Mouse (Mus musculus): ENCODE data around the gene Hspb3. TPM values are rescaled to one million over a fixed set of nuclear protein-coding genes. Genes with fewer than 3 reads are reported as not detected.

Gene Hspb3
- polyA plus RNA-seq, 1 experiment, result 13.3 TPM

- Histone ChIP-seq H3K79me2 (ENCODE audit: control insufficient read depth, insufficient read depth) (peaks cover 5% of the 10 kb centered on the region), H3ac (ENCODE audit: control insufficient read depth, insufficient read length) (no peak overlapping the region), H3K36me3 (ENCODE audit: control insufficient read depth, insufficient read depth) (no peaks in the 10 kb centered on the region), H3K27me3 (ENCODE audit: control insufficient read depth, insufficient read depth, insufficient read length) (no peaks in the 10 kb centered on the region), H3K4me3 (no peak overlapping the region), H3K4me2 (ENCODE audit: low read depth) (no peak overlapping the region)
- TF ChIP-seq USF1 (IDR thresholded peaks at IDR 0.05; ENCODE audit: low read depth) (no peak), POLR2A (IDR thresholded peaks at IDR 0.05; ENCODE audit: insufficient read length, low read depth) (no peak), CEBPB (IDR thresholded peaks at IDR 0.05; ENCODE audit: insufficient read depth, poor library complexity, severe bottlenecking) (no peak), E2F4 (IDR thresholded peaks at IDR 0.05; ENCODE audit: insufficient read depth) (no peak), SRF (IDR thresholded peaks at IDR 0.05; ENCODE audit: control insufficient read depth, insufficient read length, low read depth) (no peak), TCF3 (IDR thresholded peaks at IDR 0.05; ENCODE audit: insufficient read length, low read depth) (no peak), MYOD1 (IDR thresholded peaks at IDR 0.05; ENCODE audit: control insufficient read depth in 1 of 3, insufficient read length in 2 of 3, low read depth in 2 of 3) (no peak)
Measured at GRCm38 (mm10) chr13:113622122-113622864, 41.2 kb downstream of the Hspb3 start.

- TF ChIP-seq MYOG (IDR thresholded peaks at IDR 0.05; ENCODE audit: control insufficient read depth in 1 of 3, insufficient read depth in 1 of 3, insufficient read length in 2 of 3, low read depth in 2 of 3) (no peak), POLR2A (IDR thresholded peaks at IDR 0.05; ENCODE audit: insufficient read length, low read depth) (no peak), USF1 (IDR thresholded peaks at IDR 0.05; ENCODE audit: low read depth) (no peak), CEBPB (IDR thresholded peaks at IDR 0.05; ENCODE audit: insufficient read depth, poor library complexity, severe bottlenecking) (no peak), SRF (IDR thresholded peaks at IDR 0.05; ENCODE audit: control insufficient read depth, insufficient read length, low read depth) (no peak), MYOD1 (IDR thresholded peaks at IDR 0.05; ENCODE audit: control insufficient read depth in 1 of 3, insufficient read length in 2 of 3, low read depth in 2 of 3) (no peak), POLR2AphosphoS2 (IDR thresholded peaks at IDR 0.05; ENCODE audit: insufficient read length, low read depth) (no peak), E2F4 (IDR thresholded peaks at IDR 0.05; ENCODE audit: insufficient read depth) (no peak), TCF3 (IDR thresholded peaks at IDR 0.05; ENCODE audit: insufficient read length, low read depth) (no peak), MAX (IDR thresholded peaks at IDR 0.05; ENCODE audit: low read depth) (no peak), REST (IDR thresholded peaks at IDR 0.05; ENCODE audit: insufficient read depth, insufficient read length) (no peak), TCF12 (IDR thresholded peaks at IDR 0.05; ENCODE audit: insufficient read depth, poor library complexity, severe bottlenecking) (no peak)
- Histone ChIP-seq H3K79me2 (ENCODE audit: control insufficient read depth, insufficient read depth) (peaks cover 38% of the 10 kb centered on the region), H3K4me3 (no peak overlapping the region), H3K27me3 (ENCODE audit: control insufficient read depth, insufficient read depth, insufficient read length) (no peaks in the 10 kb centered on the region), H3K4me2 (ENCODE audit: low read depth) (no peak overlapping the region), H3ac (ENCODE audit: control insufficient read depth, insufficient read length) (no peak overlapping the region), H3K36me3 (ENCODE audit: control insufficient read depth, insufficient read depth) (no peaks in the 10 kb centered on the region)
Measured at GRCm38 (mm10) chr13:113619003-113619402, 44.5 kb downstream of the Hspb3 start.

GRCm38 (mm10) chr13:113617891-113618823, 45.3 kb downstream of the Hspb3 start, which contains the start of gene Snx18:
Snx18 (minus strand) TSS chr13:113618564.
- Histone ChIP-seq H3K4me3 (peak within 1 kb of the TSS; percentile 96), H3K4me2 (ENCODE audit: low read depth) (peak within 1 kb of the TSS; percentile 74), H3K27me3 (ENCODE audit: control insufficient read depth, insufficient read depth, insufficient read length) (no peaks in the 10 kb centered on the region), H3K79me2 (ENCODE audit: control insufficient read depth, insufficient read depth) (peaks cover 46% of the 10 kb centered on the region), H3K36me3 (ENCODE audit: control insufficient read depth, insufficient read depth) (no peaks in the 10 kb centered on the region), H3ac (ENCODE audit: control insufficient read depth, insufficient read length) (peak within 1 kb of the TSS; percentile 94)
- TF ChIP-seq REST (IDR thresholded peaks at IDR 0.05; ENCODE audit: insufficient read depth, insufficient read length) (peak; percentile 59), POLR2AphosphoS2 (IDR thresholded peaks at IDR 0.05; ENCODE audit: insufficient read length, low read depth) (peak; percentile 95), MAX (IDR thresholded peaks at IDR 0.05; ENCODE audit: low read depth) (no peak), SRF (IDR thresholded peaks at IDR 0.05; ENCODE audit: control insufficient read depth, insufficient read length, low read depth) (peak; percentile 93), POLR2A (IDR thresholded peaks at IDR 0.05; ENCODE audit: insufficient read length, low read depth) (peak; percentile 99), USF1 (IDR thresholded peaks at IDR 0.05; ENCODE audit: low read depth) (peak; percentile 88), MYOD1 (IDR thresholded peaks at IDR 0.05; ENCODE audit: control insufficient read depth in 1 of 3, insufficient read length in 2 of 3, low read depth in 2 of 3) (peak in 1 of 3 experiments; percentile 48), CEBPB (IDR thresholded peaks at IDR 0.05; ENCODE audit: insufficient read depth, poor library complexity, severe bottlenecking) (no peak), TCF12 (IDR thresholded peaks at IDR 0.05; ENCODE audit: insufficient read depth, poor library complexity, severe bottlenecking) (no peak), TCF3 (IDR thresholded peaks at IDR 0.05; ENCODE audit: insufficient read length, low read depth) (no peak), MYOG (IDR thresholded peaks at IDR 0.05; ENCODE audit: control insufficient read depth in 1 of 3, insufficient read depth in 1 of 3, insufficient read length in 2 of 3, low read depth in 2 of 3) (peak in 2 of 3 experiments; percentile 27 to 67), E2F4 (IDR thresholded peaks at IDR 0.05; ENCODE audit: insufficient read depth) (peak; percentile 35)

DNA sequence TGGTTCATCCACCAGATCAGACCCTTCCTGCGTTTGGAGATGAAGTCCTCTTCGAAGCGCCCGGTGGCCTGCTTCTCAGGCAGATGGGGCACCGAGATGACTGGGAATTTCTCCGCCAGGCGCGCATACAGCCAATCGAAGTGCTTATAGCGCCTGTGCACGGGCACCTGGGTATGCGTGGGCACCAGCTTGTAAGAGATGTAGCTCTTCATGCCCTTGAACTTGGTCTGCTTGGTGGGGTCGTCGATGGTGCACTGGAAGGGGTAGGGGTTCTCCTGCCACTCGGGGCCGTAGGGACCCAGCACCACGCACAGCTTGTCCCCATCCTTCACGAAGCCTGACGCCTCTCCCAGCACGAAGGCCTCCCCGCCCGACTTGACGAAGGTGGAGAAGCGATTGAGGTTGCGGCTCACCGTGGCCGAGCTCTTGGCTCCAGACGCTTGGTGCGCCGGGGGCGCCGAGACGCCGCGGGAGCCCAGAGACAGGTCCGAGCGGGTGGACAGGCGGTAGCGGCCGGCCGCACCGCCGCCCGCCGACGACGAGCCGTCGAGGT, 46.1 kb downstream of the Hspb3 start:
- no peaks in the 10 kb centered on the region for H3K27me3 ChIP-seq (ENCODE audit: control insufficient read depth, insufficient read depth, insufficient read length)
- peaks cover 54% of the 10 kb centered on the region for H3K79me2 ChIP-seq (ENCODE audit: control insufficient read depth, insufficient read depth)
- peak overlapping the region; percentile 74 for H3K4me2 ChIP-seq (ENCODE audit: low read depth)
- H3ac ChIP-seq (ENCODE audit: control insufficient read depth, insufficient read length), result peak overlapping the region; percentile 94
- peak overlapping the region; percentile 96 for H3K4me3 ChIP-seq
- H3K36me3 ChIP-seq (ENCODE audit: control insufficient read depth, insufficient read depth), result no peaks in the 10 kb centered on the region
- TF ChIP-seq REST (IDR thresholded peaks at IDR 0.05; ENCODE audit: insufficient read depth, insufficient read length), result no peak
- no peak for TF ChIP-seq TCF3 (IDR thresholded peaks at IDR 0.05; ENCODE audit: insufficient read length, low read depth)
- TF ChIP-seq USF1 (IDR thresholded peaks at IDR 0.05; ENCODE audit: low read depth), result no peak
- no peak for TF ChIP-seq MYOG (IDR thresholded peaks at IDR 0.05; ENCODE audit: control insufficient read depth in 1 of 3, insufficient read depth in 1 of 3, insufficient read length in 2 of 3, low read depth in 2 of 3)
- no peak for TF ChIP-seq MYOD1 (IDR thresholded peaks at IDR 0.05; ENCODE audit: control insufficient read depth in 1 of 3, insufficient read length in 2 of 3, low read depth in 2 of 3)
- TF ChIP-seq E2F4 (IDR thresholded peaks at IDR 0.05; ENCODE audit: insufficient read depth), result no peak
- TF ChIP-seq POLR2A (IDR thresholded peaks at IDR 0.05; ENCODE audit: insufficient read length, low read depth), result no peak
- no peak for TF ChIP-seq POLR2AphosphoS2 (IDR thresholded peaks at IDR 0.05; ENCODE audit: insufficient read length, low read depth)
- no peak for TF ChIP-seq CEBPB (IDR thresholded peaks at IDR 0.05; ENCODE audit: insufficient read depth, poor library complexity, severe bottlenecking)
- TF ChIP-seq TCF12 (IDR thresholded peaks at IDR 0.05; ENCODE audit: insufficient read depth, poor library complexity, severe bottlenecking), result no peak
- no peak for TF ChIP-seq MAX (IDR thresholded peaks at IDR 0.05; ENCODE audit: low read depth)
- no peak for TF ChIP-seq SRF (IDR thresholded peaks at IDR 0.05; ENCODE audit: control insufficient read depth, insufficient read length, low read depth)

Measured in myocyte (in vitro differentiated cells).